Mouse (Mus musculus): ENCODE measurements around the gene Gm10477. TPM values are rescaled to one million over a fixed set of nuclear protein-coding genes. Genes with fewer than 3 reads are reported as not detected.

Gm10477 gene
- polyA plus RNA-seq, 1 experiment from 2014 or later: not detected

- Histone ChIP-seq H3K4me2 (ENCODE audit: low read depth, low read length) (no peak within 1 kb of the TSS), H3K4me3 (ENCODE audit: low read depth, low read length) (no peak within 1 kb of the TSS), H3K27me3 (ENCODE audit: insufficient read depth, low read length) (0 out of 2 replicates have a peak, but pooled peaks cover 2% of the 10 kb centered on the region), H3K36me3 (replicated peaks; ENCODE audit: insufficient read depth, low read length) (no peaks in the 10 kb centered on the region), H3K27ac (ENCODE audit: low read depth) (no peak within 1 kb of the TSS), H3K4me1 (ENCODE audit: insufficient read depth) (no peaks in the 10 kb centered on the region), H3K9me3 (ENCODE audit: low read length) (no peaks in the 10 kb centered on the region), H3K9ac (replicated peaks) (no peak within 1 kb of the TSS)
- ATAC-seq: no peak
- no peak for TF ChIP-seq EP300 (IDR thresholded peaks at IDR 0.05; ENCODE audit: low read depth)
- no peak for TF ChIP-seq CTCF (IDR thresholded peaks at IDR 0.05; ENCODE audit: low read depth)
- DNase-seq: no peak
- WGBS (ENCODE audit: insufficient replicate concordance): 76% methylated on average over 7 of the region's 7 CpGs
Measured at GRCm38 (mm10) chrX:56549506-56549905, 25.0 kb downstream of the Gm10477 start, which contains the start of gene Gm648. Gene Gm648, minus strand, starts transcription at chrX:56549606.

GRCm38 (mm10) chrX:56553584-56553983 lies 29.0 kb downstream of the Gm10477 start:
- ATAC-seq: no peak
- H3K9me3 ChIP-seq (ENCODE audit: low read length): no peaks in the 10 kb centered on the region
- no peak for DNase-seq
- H3K4me3 ChIP-seq (ENCODE audit: low read depth, low read length): no peak overlapping the region
- TF ChIP-seq EP300 (IDR thresholded peaks at IDR 0.05; ENCODE audit: low read depth) (no peak), CTCF (IDR thresholded peaks at IDR 0.05; ENCODE audit: low read depth) (no peak)
- no peak overlapping the region for H3K27ac ChIP-seq (ENCODE audit: low read depth)
- no peak overlapping the region for H3K9ac ChIP-seq (replicated peaks)
- WGBS (ENCODE audit: insufficient replicate concordance): 56% methylated on average over 3 of the region's 3 CpGs
- no peaks in the 10 kb centered on the region for H3K27me3 ChIP-seq (ENCODE audit: insufficient read depth, low read length)
- no peaks in the 10 kb centered on the region for H3K36me3 ChIP-seq (replicated peaks; ENCODE audit: insufficient read depth, low read length)
- H3K4me1 ChIP-seq (ENCODE audit: insufficient read depth): no peaks in the 10 kb centered on the region
- H3K4me2 ChIP-seq (ENCODE audit: low read depth, low read length): no peak overlapping the region

GRCm38 (mm10) chrX:56572465-56572864 lies 47.9 kb downstream of the Gm10477 start:
- Histone ChIP-seq H3K4me2 (ENCODE audit: low read depth, low read length) (no peak overlapping the region), H3K4me3 (ENCODE audit: low read depth, low read length) (no peak overlapping the region), H3K4me1 (ENCODE audit: insufficient read depth) (no peaks in the 10 kb centered on the region), H3K27ac (ENCODE audit: low read depth) (no peak overlapping the region), H3K9me3 (ENCODE audit: low read length) (no peaks in the 10 kb centered on the region), H3K9ac (replicated peaks) (no peak overlapping the region), H3K36me3 (replicated peaks; ENCODE audit: insufficient read depth, low read length) (no peaks in the 10 kb centered on the region), H3K27me3 (ENCODE audit: insufficient read depth, low read length) (no peaks in the 10 kb centered on the region)
- DNase-seq: peak; percentile 29
- 16% methylated on average over 6 of the region's 6 CpGs for WGBS (ENCODE audit: insufficient replicate concordance)
- TF ChIP-seq CTCF (IDR thresholded peaks at IDR 0.05; ENCODE audit: low read depth) (peak; percentile 69), EP300 (IDR thresholded peaks at IDR 0.05; ENCODE audit: low read depth) (no peak)
- ATAC-seq: no peak

Other genes starting within 250 kb of the Gm10477 start
- gene Zfp449, start 178.3 kb upstream of the Gm10477 start, polyA plus RNA-seq (2015; fragmentation: Nextera tagmentation; extraction: Ambion mirVana): 0.45 and 0.59 TPM in 2 replicates
- 0.13 and 0.22 TPM in 2 replicates for gene Smim10l2a, start 150.2 kb upstream of the Gm10477 start, polyA plus RNA-seq (2015; fragmentation: Nextera tagmentation; extraction: Ambion mirVana)
- 0.90 TPM in 1 of 2 replicates, not detected in the other for gene Gm2174, start 76.8 kb upstream of the Gm10477 start, polyA plus RNA-seq (2015; fragmentation: Nextera tagmentation; extraction: Ambion mirVana)
- gene Ints6l, start 69.9 kb upstream of the Gm10477 start, polyA plus RNA-seq (2015; fragmentation: Nextera tagmentation; extraction: Ambion mirVana): 12.8 and 14.1 TPM in 2 replicates
- not detected in 2 replicates for gene Gm648, start 24.9 kb downstream of the Gm10477 start, polyA plus RNA-seq (2015; fragmentation: Nextera tagmentation; extraction: Ambion mirVana)
- 4.8 and 5.0 TPM in 2 replicates for gene Mmgt1, start 73.3 kb downstream of the Gm10477 start, polyA plus RNA-seq (2015; fragmentation: Nextera tagmentation; extraction: Ambion mirVana)
- 3.7 and 4.0 TPM in 2 replicates for gene Slc9a6, start 85.0 kb downstream of the Gm10477 start, polyA plus RNA-seq (2015; fragmentation: Nextera tagmentation; extraction: Ambion mirVana)
- 14.8 and 25.2 TPM in 2 replicates for gene Fhl1, start 207.0 kb downstream of the Gm10477 start, polyA plus RNA-seq (2015; fragmentation: Nextera tagmentation; extraction: Ambion mirVana)

Measured in liver, postnatal 0 days (tissue).